Mouse (Mus musculus) spleen, adult 2 months (tissue): ENCODE data around the gene Pak7. TPM values are rescaled to one million over a fixed set of nuclear protein-coding genes. Genes with fewer than 3 reads are reported as not detected.

Experiments
- DNase-seq, 2 experiments: peaks; one replicate each; pipeline versions ENCODE4 v3.0.0 to v3.0.0-alpha.2; 2012 to 2021; ENCODE audit warnings: low spot score in 2 of 2, low read depth in 1 of 2
- H3K27ac ChIP-seq: fragments of 200-500 bp; 2 replicates; pipeline ENCODE4 v1.5.1; 2012; ENCODE audit warnings: low read length, inconsistent platforms; ENCODE audit not compliant: insufficient read depth
- H3K27me3 ChIP-seq: fragments of 200-500 bp; 2 replicates; pipeline ENCODE4 v1.6.1; 2012; ENCODE audit warnings: mild to moderate bottlenecking, moderate library complexity, low read length, inconsistent platforms; ENCODE audit not compliant: control insufficient read depth, insufficient read depth
- H3K36me3 ChIP-seq: fragments of 200-500 bp; 2 replicates; pipeline ENCODE4 v1.6.1; 2012; ENCODE audit warnings: mild to moderate bottlenecking, low read length, inconsistent platforms; ENCODE audit not compliant: control insufficient read depth, insufficient read depth
- H3K4me1 ChIP-seq: fragments of 200-500 bp; 2 replicates; pipeline ENCODE4 v1.6.1; 2011; ENCODE audit warnings: inconsistent platforms; ENCODE audit not compliant: control insufficient read depth, insufficient read depth, insufficient read length
- H3K4me3 ChIP-seq: fragments of 200-500 bp; 2 replicates; pipeline ENCODE4 v1.5.1; 2011; ENCODE audit warnings: mild to moderate bottlenecking, inconsistent platforms; ENCODE audit not compliant: insufficient read depth, insufficient read length; ENCODE audit errors: extremely low read depth
- CTCF ChIP-seq: fragments of 200-500 bp; IDR thresholded peaks from 2 replicates; pipeline ENCODE4 v1.5.1; 2011; ENCODE audit warnings: mild to moderate bottlenecking, inconsistent platforms; ENCODE audit not compliant: insufficient read depth, insufficient read length, insufficient replicate concordance; ENCODE audit errors: extremely low read depth
- POLR2A ChIP-seq: fragments of 200-500 bp; IDR thresholded peaks from 2 replicates; pipeline ENCODE4 v1.6.1; 2011; ENCODE audit warnings: low read depth, low read length, inconsistent platforms
- whole genome bisulfite sequencing: fragments of 180-500 bp; shearing (Covaris S2); methylation state at CpG from one replicate; pipeline ENCODE4 v1.1.7; 2018; 5-methylcytosine and 5-hydroxymethylcytosine counted together
- polyA plus RNA-seq: library from polyadenylated mRNA; depleted of rRNA; stranded (reverse); fragments of >200 nt; gene quantifications from 2 replicates; pipeline ENCODE4 v1.2.3, GENCODE M21; 2012; rRNA removed

The Pak7 gene
- polyA plus RNA-seq: not detected in 2 replicates

DNA sequence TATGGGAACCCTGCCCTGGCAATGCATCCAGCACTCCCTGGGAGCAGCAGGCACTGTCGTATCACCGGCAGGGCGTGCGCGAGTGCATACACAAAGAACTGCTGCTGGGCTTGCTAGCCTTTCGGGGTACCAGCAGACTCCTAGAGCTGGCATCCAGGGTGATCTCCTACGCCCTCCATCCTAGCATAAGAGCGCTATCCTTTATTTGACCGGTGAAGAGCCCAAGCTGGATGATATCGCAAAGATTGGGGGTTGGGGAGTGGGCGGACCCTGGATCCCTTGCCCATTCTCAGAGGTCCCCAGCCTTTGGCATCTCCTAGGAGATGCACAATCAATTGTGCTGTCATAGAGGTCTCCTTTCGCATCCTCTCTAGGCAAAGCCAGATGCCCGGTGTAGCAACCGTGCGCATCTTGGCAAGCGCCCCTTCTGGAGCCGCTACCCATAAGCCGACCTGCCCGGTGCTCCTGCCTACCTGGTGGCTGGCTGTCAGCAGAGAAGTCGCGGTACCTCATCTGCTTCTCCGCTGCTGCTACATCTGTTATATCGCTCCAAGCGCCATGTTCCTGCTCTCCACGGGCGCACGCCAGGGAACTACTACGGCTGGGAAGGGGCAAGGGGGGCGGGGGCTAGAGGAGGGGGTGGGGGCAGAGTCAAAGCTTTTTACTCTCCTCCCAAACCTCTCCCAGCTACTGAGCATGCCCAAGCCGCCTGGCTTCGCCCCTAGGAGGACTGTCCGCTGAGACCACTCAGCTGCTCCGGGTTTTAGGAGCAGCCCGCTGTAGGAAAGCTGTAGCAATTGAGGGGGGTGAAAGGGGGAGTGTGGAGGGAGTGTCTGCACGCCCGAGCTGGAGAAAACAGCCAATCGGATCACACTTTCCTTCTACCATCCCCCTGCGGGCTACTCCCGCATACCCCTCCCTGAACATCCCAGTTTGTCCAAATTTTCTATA is at the start of gene Pak7:
TSS of gene Pak7 (minus strand) at position 787 of the 951 bp plus-strand sequence.
- WGBS: 9% methylated on average over 39 of the region's 39 CpGs
- no peaks in the 10 kb centered on the region for H3K36me3 ChIP-seq
- no peak within 1 kb of the TSS for H3K27ac ChIP-seq
- H3K27me3 ChIP-seq: no peaks in the 10 kb centered on the region
- DNase-seq: no peak
- no peak within 1 kb of the TSS for H3K4me3 ChIP-seq
- no peak for TF ChIP-seq POLR2A
- no peak for TF ChIP-seq CTCF
- no peaks in the 10 kb centered on the region for H3K4me1 ChIP-seq

GRCm38 (mm10) chr2:136425561-136425960 is 37.8 kb upstream of the Pak7 start:
- H3K36me3 ChIP-seq: no peaks in the 10 kb centered on the region
- no peak overlapping the region for H3K27ac ChIP-seq
- 75% methylated on average over 6 of the region's 6 CpGs for WGBS
- H3K4me1 ChIP-seq: no peaks in the 10 kb centered on the region
- H3K4me3 ChIP-seq: no peak overlapping the region
- TF ChIP-seq CTCF: no peak
- no peak for TF ChIP-seq POLR2A
- no peaks in the 10 kb centered on the region for H3K27me3 ChIP-seq
- no peak for DNase-seq

GRCm38 (mm10) chr2:136419543-136419942 is 31.8 kb upstream of the Pak7 start:
- Histone ChIP-seq H3K4me1 (no peaks in the 10 kb centered on the region), H3K4me3 (no peak overlapping the region), H3K27ac (no peak overlapping the region), H3K27me3 (no peaks in the 10 kb centered on the region), H3K36me3 (no peaks in the 10 kb centered on the region)
- no peak for DNase-seq
- TF ChIP-seq CTCF (no peak), POLR2A (no peak)
- WGBS: 69% methylated on average over 1 of the region's 1 CpGs

DNA sequence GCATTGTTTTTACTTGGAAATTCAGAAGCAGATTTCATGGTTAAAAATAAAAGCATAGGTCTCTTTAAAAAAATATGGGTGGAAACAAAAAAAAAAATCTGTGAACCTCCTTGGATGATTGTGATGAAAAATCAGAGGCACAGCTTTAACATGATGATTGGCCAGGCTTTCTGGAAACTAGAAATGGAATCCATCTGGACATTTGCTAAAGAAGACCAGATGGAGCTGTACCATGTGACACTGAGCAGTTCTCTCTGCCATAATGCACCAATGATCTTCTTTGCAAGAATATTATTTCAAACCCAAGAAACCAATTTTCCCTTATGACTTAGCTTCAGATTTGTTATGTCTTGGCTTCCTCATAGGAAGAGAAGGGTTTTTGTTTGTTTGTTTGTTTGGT is 28.6 kb upstream of the Pak7 start:
- no peak for TF ChIP-seq POLR2A
- no peak for TF ChIP-seq CTCF
- no peaks in the 10 kb centered on the region for H3K4me1 ChIP-seq
- H3K36me3 ChIP-seq: no peaks in the 10 kb centered on the region
- H3K4me3 ChIP-seq: no peak overlapping the region
- no peak for DNase-seq
- H3K27me3 ChIP-seq: no peaks in the 10 kb centered on the region
- H3K27ac ChIP-seq: no peak overlapping the region

- TF ChIP-seq POLR2A: no peak
- TF ChIP-seq CTCF: no peak
- Histone ChIP-seq H3K36me3 (no peaks in the 10 kb centered on the region), H3K27ac (no peak overlapping the region), H3K27me3 (no peaks in the 10 kb centered on the region), H3K4me1 (no peaks in the 10 kb centered on the region), H3K4me3 (no peak overlapping the region)
- 83% methylated on average over 4 of the region's 4 CpGs for WGBS
- DNase-seq: no peak
These were observed 14.8 kb upstream of the Pak7 start for GRCm38 (mm10) chr2:136402587-136402986.

DNA sequence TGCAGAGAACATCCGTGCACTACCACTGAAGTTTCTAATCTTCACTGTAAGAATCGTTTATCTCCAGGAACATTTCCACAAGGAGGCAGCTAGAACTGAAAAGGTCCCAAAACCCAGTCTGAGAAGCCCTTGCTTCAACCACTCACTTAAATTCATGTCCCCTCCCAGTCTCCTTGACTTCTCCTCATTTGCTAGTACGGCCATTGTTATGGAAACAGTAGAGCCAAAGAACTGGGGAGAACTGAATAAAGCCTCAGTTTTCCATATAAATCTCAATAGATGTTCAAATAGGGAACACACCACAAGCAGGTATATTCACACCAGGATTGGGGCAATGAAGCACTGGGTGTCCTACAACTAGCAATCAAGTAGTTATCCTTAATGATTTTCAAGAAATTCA is 12.4 kb downstream of the Pak7 start:
- no peak for DNase-seq
- Histone ChIP-seq H3K27me3 (no peaks in the 10 kb centered on the region), H3K36me3 (no peaks in the 10 kb centered on the region), H3K4me3 (no peak overlapping the region), H3K27ac (no peak overlapping the region), H3K4me1 (no peaks in the 10 kb centered on the region)
- WGBS: 71% methylated on average over 3 of the region's 3 CpGs
- TF ChIP-seq POLR2A (no peak), CTCF (no peak)

DNA sequence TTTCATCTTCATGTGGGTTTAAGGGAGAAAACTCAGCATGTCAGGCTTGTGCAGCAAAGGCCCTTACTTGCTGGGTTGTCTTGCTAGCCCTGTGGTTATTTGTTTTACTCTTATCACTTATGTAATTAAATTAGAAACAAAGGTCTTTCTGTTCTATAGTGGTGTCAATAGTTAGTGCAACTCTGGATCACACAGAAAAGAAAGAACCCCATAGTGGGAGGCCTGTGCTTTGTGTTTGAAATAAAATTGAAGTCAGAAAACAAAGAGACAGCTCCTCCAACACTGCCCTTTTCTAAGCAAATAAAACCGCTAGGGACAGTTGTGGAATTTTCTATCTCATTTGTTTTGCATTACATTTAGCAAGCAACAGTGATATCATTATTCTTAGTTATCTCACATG is 15.4 kb downstream of the Pak7 start:
- Histone ChIP-seq H3K4me3 (no peak overlapping the region), H3K27me3 (no peaks in the 10 kb centered on the region), H3K36me3 (no peaks in the 10 kb centered on the region), H3K27ac (no peak overlapping the region), H3K4me1 (no peaks in the 10 kb centered on the region)
- 88% methylated on average over 1 of the region's 1 CpGs for WGBS
- DNase-seq: no peak
- TF ChIP-seq CTCF: no peak
- TF ChIP-seq POLR2A: no peak
